Mouse (Mus musculus): ENCODE data around the gene Fbrs.
"Not testable (repeated sequence)": the region's sequence is repeated elsewhere in the genome, so short reads cannot be mapped to it uniquely, and the experiment has no call there.

Gene Fbrs

DNA sequence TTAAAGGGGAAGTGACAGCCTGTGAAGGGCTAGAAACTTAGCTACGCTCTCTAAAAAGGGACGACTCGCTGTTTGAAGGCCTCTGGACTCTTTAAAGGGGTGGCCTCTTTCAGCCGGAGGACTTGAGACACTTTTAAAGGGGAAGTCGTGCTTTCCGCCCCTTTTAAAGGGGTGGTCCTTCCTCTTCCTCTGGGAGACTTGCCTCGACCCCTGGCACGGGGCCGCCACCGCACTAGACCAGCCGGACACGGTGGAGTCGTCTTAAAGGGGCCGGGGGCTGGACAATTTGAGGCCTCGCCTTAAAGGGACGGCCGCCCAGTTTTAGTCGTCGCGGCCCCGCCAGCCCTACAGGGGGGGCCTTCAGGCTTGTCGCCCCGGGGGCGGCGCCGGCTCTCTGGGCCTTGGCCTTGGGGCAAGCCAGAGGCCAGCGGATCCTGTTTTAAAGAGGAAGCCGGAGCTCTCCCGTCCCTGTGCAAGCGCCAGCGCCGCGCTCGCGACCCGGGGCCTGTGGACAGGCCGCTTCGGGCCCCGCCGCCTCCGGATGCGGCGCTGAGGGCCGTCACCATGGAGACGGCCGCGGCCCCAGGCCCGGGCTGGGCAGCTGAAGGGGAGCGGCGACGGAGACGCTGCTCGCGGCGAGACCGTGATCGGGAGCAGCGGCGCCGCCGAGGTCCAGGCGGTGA, at the start of gene Fbrs:
Gene Fbrs (plus strand): TSS at position 565 of the 683 bp plus-strand sequence.
- no peak for DNase-seq (ENCODE audit: low spot score)

DNA sequence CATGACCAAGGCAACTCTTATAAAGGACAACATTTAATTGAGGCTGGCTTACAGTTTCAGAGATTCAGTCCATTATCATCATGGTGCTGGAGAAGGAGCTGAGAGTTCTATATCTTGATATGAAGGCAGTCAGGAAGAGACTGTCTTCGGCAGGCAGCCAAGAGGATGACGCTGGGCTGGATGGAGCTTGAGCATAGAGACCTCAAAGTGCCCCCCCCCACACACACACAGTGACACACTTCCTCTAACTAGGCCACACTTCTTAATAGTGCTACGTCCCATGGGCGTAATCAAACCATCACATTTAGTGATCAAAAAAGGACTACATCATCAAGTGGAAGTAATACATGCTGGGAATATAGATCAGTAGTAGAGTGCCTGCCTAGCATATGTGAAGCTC, 43.8 kb upstream of the Fbrs start:
- DNase-seq (ENCODE audit: low spot score), result no peak

DNA sequence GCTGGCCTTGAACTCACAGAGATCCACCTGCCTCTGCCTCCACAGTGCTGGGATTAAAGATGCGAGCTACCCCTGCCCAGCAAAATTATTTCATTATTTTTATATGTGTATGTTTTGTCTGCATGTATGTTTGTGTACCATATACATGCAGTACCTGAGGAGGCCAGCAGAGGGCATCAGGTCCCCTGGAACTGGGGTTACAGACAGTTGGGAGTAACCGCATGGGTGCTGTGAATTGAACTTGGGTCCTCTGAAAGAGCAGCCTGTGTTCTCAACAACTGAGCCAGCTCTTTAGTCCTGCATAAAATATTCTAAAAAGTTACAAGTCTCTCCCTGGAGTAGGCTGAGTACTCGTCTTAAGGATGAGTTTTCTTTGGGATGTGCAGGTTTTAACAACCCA, 41.3 kb upstream of the Fbrs start:
- peak; percentile 45 for DNase-seq (ENCODE audit: low spot score)

DNA sequence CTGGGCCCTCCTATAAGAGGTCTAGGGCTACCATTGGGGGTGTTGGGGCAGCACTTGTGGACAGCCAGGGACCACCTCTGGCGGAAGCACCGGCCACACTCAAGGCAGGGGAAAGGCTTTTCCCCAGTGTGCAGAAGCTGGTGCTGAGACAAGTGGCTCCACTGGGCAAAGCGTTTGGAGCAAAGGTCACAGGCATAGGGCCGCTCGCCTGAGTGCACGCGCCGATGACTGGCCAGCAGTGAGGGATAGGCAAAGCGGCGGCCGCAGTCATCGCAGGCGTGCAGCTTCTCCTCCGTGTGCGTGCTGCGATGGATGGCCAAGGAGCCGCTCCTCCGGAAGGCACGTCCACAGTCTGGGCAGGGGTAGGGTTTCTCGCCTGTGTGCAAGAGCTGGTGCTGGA, 35.0 kb upstream of the Fbrs start:
- DNase-seq (ENCODE audit: low spot score), result no peak

DNA sequence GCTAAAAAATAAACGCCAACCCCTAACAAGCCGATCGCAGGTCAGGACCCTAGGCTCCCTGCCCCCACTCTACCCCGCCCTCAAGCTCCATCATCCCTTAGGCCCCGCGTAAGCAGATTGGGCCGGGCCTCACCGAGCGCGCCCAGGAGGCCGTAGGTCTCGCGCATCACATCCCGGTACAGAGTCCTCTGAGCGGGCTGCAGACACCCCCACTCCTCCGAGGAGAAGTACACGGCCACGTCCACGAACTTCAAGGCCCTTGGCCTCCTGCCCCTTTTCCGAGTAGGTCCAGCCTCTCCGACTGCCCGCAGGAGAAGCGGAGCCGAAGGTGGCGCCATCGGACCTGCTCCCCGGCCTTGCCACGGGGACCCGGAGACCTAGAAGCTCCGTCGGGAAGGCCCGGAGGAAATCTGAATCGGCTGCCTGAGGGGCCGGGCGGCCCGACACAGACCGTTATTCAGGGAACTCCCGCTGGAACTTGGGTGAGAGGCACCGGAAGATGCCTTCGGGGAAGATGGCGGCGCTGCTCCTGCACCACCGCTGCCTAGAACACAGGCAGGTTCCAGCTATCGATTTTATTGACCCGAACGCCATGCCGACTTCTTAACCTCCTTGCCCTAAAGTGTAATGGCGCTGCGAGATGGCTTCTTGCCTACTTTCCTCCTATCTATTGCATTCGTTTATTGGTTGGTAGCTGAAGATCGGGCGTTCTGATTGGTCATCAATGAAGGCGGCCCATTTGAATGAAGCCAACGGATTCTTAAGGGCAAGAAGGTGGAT, 30.3 kb upstream of the Fbrs start, which contains the start of gene Zfp689:
Gene Zfp689 (minus strand): TSS at position 638 of the 780 bp plus-strand sequence.
- DNase-seq (ENCODE audit: low spot score), result peak; percentile 89

DNA sequence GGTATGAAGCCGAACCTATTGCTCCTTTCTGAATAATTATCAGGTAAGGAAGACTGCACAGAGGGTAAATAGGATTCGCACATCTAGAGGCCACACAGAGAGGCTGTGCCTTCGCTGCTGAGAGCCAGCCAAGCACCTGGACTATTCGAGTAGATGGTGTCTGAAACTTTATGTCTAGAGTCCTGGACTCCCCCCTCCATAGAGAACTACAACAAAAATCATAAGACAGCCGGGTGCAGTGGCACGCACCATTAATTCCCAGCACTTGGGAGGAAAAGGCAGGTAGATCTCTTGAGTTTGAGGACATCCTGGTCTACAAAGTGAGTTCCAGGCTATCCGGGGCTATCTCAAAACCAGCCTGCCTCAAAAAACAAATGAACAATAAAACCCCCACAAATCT, 29.0 kb upstream of the Fbrs start:
- no peak for DNase-seq (ENCODE audit: low spot score)

DNA sequence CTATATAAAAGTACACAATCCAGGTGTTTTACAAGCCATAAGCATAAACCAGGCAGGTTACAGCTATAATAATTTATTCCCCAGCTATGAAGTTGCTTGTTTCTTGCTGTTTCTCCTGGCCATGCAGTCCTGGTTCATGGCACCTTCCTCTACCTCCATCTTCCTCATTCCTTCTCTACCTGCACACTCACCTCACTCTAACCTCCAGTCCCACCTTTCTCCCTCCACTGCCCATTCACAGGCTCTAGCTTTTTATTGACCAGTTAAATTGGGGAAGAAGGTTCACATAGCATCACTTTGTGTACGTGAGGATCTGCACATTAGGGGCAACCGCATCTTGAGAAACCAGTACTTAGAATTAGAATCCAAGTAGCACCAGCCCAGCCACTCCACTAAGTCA, 25.9 kb upstream of the Fbrs start:
- DNase-seq (ENCODE audit: low spot score), result no peak

DNA sequence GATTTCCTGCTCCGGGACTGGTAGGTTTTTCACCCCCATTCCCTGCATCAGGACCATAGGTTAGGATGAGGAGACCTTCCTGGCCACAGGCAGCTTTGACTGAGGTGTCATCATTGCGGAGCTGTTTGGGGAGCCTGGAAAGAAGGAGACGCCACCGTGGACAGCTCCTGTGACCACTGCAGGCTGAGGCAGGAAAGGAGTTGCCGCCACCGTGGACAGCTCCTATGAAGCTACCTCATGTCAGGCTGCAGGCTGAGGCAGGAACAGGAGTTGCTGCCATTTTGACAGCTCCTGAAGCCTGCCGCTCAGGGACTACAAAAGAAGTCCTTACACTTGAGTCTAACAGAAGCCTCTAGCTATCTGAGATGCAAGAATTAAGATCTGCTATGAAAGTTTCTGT, 24.1 kb upstream of the Fbrs start:
- no peak for DNase-seq (ENCODE audit: low spot score)

DNA sequence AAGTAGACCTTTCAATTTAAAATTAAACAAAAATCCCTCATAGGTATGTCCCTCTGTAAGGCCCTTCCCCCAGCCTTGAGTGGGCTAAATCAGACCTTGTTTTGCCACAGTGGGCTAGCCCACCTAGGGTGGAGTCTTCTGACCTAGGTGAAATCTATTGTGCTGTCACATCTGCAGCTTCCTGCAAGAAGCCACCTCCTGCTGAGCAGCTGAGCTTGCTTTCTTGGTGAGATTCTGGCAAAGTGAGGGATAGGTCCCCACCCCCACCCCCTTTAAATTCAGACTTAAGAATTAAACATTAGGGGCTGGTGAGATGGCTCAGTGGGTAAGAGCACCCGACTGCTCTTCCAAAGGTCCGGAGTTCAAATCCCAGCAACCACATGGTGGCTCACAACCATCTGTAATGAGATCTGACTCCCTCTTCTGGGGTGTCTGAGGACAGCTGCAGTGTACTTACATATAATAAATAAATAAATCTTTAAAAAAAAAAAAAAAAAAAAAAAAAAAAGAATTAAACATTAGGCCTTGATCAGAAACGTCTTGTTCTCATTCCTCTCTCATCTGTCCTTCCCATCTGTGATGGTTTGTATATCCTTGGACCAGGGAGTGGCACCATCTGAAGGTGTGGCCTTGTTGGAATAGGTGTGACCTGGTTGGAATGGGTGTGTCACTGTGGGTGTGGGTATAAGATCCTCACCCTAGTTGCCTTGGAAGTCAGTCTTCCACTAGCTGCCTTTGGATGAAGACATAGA, 20.5 kb upstream of the Fbrs start:
- not testable (repeated sequence) for DNase-seq (ENCODE audit: low spot score)

DNA sequence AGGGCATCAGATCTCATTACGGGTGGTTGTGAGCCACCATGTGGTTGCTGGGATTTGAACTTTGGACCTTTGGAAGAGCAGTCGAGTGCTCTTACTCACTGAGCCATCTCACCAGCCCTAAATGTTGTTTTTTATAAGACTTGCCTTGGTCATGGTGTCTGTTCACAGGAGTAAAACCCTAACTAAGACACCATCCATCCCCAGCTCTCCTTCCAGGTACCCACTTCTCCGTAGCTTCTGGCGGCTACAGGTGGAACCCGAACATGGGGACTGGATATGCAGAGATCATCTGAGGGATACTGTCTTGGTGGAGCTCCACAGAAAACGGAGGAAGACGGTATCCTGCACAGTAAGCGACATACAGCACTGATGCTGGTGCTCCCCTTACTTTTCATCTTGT, 19.7 kb upstream of the Fbrs start, which contains the start of gene Prr14:
Gene Prr14 (plus strand): TSS at position 301 of the 400 bp plus-strand sequence.
- DNase-seq (ENCODE audit: low spot score), result not testable (repeated sequence)

DNA sequence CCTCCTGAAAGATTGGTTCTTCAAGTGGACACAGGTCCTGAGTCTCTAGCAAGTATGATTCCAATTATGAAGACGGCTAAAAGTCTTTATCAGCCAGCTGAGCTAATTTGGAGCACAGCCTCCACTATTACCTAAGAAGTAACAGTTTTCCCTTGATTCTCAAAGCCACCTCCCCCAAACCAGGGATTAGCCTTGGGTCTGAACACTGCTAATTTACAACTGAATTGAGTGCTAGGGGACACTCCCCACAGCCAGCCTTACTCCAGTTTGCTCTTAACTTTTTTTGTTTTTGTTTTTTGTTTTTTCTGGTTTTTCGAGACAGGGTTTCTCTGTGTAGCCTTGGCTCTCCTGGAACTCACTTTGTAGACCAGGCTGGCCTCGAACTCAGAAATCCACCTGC, 13.8 kb upstream of the Fbrs start:
- DNase-seq (ENCODE audit: low spot score), result no peak

DNA sequence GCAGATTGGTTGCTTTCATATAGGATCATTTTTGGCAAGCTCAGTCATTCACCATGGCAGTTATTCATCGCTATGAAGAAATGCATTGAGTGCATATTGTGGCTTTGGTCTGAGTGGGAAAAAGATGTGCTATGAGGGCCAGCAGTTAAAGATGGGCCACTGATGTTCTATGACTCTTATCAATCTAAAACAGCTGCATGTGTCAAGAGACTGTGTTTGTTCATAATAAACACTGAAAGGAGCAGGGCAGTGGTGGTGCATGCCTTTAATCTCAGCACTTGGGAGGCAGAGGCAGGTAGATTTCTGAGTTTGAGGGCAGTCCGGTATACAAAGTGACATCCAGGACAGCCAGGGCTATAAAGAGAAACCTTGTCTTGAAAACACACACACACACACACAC, 13.3 kb upstream of the Fbrs start:
- DNase-seq (ENCODE audit: low spot score), result not testable (repeated sequence)

DNA sequence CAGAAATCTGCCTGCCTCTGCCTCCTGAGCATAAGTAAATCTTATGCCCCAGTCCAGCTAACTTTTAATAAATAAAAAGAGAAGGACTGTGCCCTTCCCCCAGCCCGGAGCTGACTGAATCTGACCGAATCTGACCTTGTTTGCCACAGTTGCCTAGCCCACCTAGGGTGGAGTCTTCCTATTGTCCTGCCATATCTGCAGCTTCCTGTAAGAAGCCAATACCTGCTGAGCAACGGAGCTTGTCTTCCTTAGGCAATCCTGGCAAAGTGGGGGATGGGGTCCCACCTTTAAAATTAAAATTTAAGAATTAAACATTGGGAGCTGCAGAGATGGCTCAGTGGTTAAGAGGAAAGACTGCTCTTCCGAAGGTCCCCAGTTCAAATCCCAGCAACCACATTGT, 12.4 kb upstream of the Fbrs start:
- no peak for DNase-seq (ENCODE audit: low spot score)

DNA sequence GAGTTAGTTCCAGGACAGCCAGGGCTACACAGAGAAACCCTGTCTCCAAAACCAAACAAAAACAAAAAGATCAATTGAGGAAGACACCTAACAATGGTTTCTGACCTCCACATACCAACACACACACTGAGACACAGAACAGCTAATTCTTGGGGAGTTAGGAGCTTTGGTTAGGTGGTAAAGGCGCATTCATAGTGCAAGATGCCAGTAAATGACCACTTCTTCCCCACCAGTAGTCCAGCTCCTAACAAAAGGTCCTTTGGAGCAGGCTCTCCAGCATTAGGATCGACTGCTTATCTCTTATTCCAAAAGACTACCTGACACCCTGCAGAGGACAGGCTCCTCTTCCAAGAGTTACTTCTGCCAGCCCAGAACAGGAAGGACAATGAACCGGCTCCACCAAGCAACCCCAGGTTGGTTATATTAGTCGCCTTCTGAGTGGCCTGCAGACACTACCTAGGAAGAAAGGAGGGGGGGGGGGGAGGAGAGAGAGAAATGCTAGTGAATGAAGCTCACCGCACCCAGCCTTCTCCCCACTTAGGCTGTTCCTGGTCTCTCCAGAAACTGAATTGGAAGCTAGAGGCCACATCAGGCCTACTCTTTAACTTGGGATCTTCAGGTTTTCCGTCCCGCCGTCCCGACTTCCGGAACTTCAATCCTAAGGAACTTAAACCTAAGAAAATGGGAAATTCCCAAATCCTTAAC, 8.8 kb upstream of the Fbrs start:
- no peak for DNase-seq (ENCODE audit: low spot score)

DNA sequence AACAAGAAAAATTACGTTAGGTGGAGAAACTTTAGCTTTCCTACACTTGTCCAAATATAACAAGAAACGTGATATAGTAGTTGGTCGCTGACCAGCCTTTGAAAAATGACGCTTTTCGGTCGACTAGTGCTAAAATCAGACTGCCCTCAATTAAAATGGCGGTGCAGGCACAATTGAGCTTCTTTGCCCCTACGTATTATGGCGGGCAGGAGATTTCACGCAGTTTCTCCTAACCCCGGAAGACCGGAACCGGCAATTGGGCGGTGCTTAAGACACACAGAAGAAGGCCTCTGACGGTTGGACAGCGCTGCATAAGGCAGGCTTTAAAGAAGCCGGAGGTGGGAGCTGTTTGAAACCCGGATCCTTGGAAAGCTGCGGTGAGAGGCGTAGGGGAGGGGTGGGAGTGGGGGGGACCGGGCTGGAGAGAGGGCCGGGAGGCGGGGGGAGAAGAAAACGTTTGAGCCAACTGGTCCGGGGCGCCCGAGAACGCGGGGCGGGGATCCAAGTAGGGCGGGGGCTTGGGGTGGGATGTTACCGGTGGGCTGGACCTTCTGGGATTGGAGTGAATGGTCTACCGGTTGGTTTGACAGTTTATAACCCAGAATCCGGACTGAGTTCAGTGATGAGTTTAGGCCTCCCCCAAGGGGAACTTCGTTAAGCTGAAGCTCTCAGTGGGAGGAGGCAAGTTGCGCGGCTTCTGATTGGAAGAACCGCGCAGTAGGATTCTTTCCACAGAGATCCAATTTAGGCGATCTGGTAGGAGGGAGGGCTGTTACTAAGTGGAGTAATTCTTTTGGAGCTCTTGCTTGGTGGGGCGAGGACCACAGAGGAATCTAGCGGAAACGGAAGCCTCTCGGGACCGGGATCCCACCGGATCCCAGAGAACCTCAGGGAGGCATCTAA, 8.0 kb upstream of the Fbrs start:
- DNase-seq (ENCODE audit: low spot score), result peak; percentile 80

DNA sequence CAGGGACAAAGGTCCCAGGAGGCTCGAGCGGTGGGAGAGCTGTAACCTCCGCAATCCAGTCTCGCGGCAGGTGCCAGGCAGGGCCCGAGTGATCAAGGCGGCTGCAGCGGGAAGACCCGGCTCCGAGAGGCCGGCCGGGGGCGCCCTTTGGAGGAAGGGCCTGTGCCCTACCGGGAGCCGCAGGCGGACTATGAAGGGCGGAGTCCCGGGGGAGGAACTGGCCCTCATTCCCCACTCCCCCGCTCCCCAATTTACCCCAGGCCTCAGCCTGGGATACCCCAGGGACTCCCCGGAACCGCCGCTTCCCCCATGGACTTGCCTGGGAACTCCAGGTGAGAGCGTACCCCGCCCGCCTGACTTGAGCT, 7.4 kb upstream of the Fbrs start:
- no peak for DNase-seq (ENCODE audit: low spot score)

DNA sequence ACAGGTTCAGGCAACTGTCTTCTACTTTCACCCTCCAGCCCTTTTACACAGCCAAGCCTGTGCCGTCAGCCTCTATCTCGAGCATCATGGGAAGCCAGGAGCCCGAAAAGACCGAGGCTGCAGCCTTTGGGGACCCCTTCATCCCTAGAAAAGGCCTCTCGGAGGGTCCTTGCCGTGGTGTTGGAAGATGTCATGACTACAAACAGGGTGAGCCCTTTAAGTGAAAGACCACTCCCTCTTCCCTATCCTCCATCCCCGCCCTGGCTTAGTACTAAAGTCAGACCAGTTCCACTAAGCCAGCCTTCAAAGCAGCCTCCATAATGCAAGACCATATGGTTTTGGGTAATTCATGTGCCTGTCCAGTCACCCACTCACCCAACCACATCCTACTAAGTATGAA, 6.9 kb upstream of the Fbrs start:
- DNase-seq (ENCODE audit: low spot score), result no peak

DNA sequence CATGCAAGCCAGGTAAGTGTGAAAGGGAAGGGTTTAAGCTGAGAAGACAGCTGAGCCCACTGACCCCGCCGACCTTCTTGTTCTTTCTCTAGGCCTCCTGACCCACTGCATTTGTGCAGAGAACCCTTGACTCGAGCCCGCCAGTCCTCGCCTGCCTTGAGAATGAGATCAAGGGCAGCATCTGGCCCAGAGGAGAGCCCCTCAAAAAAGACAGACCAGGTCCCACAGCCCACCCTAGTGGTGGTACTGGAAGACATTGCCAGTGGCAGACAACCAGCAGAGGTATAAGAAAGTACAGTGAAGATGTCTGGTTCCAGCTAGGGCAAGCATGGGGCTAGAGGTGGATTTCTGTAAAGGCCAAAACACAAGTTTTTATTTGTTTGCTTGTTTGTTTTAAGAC, 5.3 kb upstream of the Fbrs start:
- no peak for DNase-seq (ENCODE audit: low spot score)

DNA sequence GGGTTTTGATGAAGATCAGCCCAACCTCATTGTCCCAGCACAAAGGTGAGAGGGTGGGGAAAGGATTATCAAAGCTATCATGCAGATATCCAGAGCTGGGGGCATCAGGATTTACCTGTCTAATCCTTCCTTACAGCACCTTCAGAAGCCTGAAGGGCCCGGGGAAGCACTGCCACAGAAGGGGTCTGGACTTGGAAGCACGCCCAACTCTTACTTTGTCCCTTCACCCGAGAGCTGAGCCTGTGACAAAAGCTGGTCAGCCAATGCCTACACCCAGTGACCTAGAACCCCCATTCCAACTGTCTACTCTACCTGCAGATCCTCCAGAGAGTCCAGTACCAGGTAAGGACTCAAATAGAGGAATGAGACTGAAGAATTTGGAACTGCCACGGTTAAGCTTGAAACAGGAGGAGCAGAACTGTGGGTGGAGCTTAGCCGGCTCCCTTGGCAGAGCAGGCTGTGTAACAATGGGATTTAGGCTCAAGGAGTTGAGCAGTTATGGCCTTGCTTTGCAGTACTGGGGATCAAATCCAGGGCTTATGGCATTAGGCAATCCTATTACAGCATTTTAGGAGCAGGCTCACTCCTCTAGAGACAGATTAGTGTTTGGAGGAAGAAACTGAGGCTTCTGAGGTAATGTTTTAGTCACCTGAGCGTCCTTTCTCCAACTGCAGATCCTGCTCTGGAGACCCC, 4.5 kb upstream of the Fbrs start:
- no peak for DNase-seq (ENCODE audit: low spot score)

DNA sequence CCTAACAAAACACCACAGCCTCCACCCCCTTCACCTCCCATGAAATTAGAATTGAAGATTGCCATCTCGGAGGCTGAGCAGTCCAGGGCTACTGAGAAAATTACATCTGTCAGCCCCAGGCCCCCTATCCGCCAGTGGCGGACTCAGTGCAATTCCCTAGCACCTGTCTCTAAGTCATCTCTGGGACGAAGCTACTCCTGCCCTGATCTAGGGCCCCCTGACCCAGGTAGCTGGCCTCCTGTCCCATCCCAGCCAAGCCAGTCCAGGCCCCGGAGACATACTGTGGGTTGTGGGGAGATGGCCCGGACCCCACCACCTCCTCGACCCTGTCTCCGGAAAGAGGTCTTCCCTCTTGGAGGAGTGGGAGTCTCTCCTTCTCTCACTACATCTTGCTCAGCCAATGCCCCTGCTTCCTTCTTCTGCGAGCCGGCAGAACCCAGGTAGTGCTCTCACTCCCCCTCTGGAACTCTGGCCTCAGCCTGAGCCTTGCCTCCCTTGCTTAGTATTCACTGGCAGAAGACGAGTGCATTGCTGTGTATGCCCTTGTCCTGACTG, 3.7 kb upstream of the Fbrs start:
- DNase-seq (ENCODE audit: low spot score), result no peak

Measured in spleen, adult 12 weeks (tissue).